In genomic region chr4:150861161-150861560, GRCm38 (mm10) we compare ENCODE assay signal across 32 mouse cellular contexts. TPM values are rescaled to one million over a fixed set of nuclear protein-coding genes. Genes with fewer than 3 reads are reported as not detected.
DNase-seq lines count a peak whose midpoint lies in the region; ATAC-seq and TF ChIP-seq lines count a peak whose summit lies in the region.
"Had no signal": no experiment of that assay in that cellular context is flagged by ENCODE, and none has a peak within 500 bp of the region (broad histone marks: within the 10 kb centered on the region; RNA-seq: fewer than 3 reads in every experiment).

No protein-coding gene starts in this region.

- intact Hi-C loops in heart, adult 2 months (cut with DNase I) = no loop called here
- intact Hi-C loops in left cerebral cortex, adult 2 months (cut with DNase I) = no loop called here

- DNase-seq in heart, adult 2 months = no peak
- no peak for DNase-seq in heart, embryonic 10.5 days (ENCODE audit: low spot score)
- no peak for DNase-seq in left cerebral cortex, adult 2 months (ENCODE audit: extremely low spot score in 1 of 2, low spot score in 2 of 2)
- DNase-seq in left cerebral cortex, adult 11 months (ENCODE audit: low spot score) = no peak
- DNase-seq in hindbrain, embryonic 11.5 days (ENCODE audit: low spot score) = no peak
- no peak for DNase-seq in spleen, postnatal 36 days (ENCODE audit: low spot score in 2 of 2)
- DNase-seq: adrenal gland, postnatal 25 days; cerebellum, adult 11-12 months; cerebellum, adult 9-11 months; embryo, embryonic 11 days; gastrocnemius, postnatal 14 days; heart, postnatal 10 days; kidney, adult 18-20 months; kidney, postnatal 25 days; lung, postnatal 10 days; right cerebral cortex, postnatal 25 days; thymus, postnatal 4 days had no signal

- H3K79me2 ChIP-seq in heart, adult 2 months (replicated peaks; ENCODE audit: control insufficient read depth, insufficient read depth, low read length) = peaks cover 2% of the 10 kb centered on the region; the same call in 1 of the 2 replicates
- peaks cover 36% of the 10 kb centered on the region; the same call in 1 of the 2 replicates for H3K79me2 ChIP-seq in macrophage (ENCODE audit: inconsistent target)

- H3K4me3 ChIP-seq in heart, adult 2 months = no peak overlapping the region
- H3K4me3 ChIP-seq in heart, embryonic 10.5 days = no peak overlapping the region
- H3K4me3 ChIP-seq in left cerebral cortex, adult 2 months = no peak overlapping the region
- no peak overlapping the region for H3K4me3 ChIP-seq in macrophage (ENCODE audit: inconsistent target)
- no peak overlapping the region for H3K4me3 ChIP-seq in neural tube, embryonic 14.5 days (ENCODE audit: low read depth, low read length)
- H3K4me3 ChIP-seq in hindbrain, embryonic 11.5 days (ENCODE audit: low read depth, low read length) = no peak overlapping the region
- H3K4me3 ChIP-seq: embryonic facial prominence, embryonic 13.5 days; erythroblast, embryonic 14.5 days; heart, embryonic 13.5 days; hindbrain, embryonic 15.5 days; liver, embryonic 12.5 days; midbrain, embryonic 10.5 days had no signal

- H3K9me3 ChIP-seq in heart, embryonic 10.5 days = no peaks in the 10 kb centered on the region
- H3K9me3 ChIP-seq in neural tube, embryonic 14.5 days (ENCODE audit: control insufficient read depth, low read length) = no peaks in the 10 kb centered on the region
- H3K9me3 ChIP-seq in hindbrain, embryonic 11.5 days (ENCODE audit: control insufficient read depth, low read length) = no peaks in the 10 kb centered on the region
- H3K9me3 ChIP-seq: embryonic facial prominence, embryonic 13.5 days; heart, embryonic 13.5 days; hindbrain, embryonic 15.5 days; liver, embryonic 12.5 days; midbrain, embryonic 10.5 days had no signal

- no peaks in the 10 kb centered on the region for H3K27me3 ChIP-seq in heart, adult 2 months (ENCODE audit: control insufficient read depth, insufficient read depth, low read length)
- H3K27me3 ChIP-seq in heart, embryonic 10.5 days (ENCODE audit: insufficient read depth, poor library complexity, severe bottlenecking) = no peaks in the 10 kb centered on the region
- no peaks in the 10 kb centered on the region for H3K27me3 ChIP-seq in neural tube, embryonic 14.5 days (ENCODE audit: control insufficient read depth, insufficient read depth, low read length)
- H3K27me3 ChIP-seq in hindbrain, embryonic 11.5 days (ENCODE audit: control insufficient read depth, insufficient read depth, low read length) = no peaks in the 10 kb centered on the region
- H3K27me3 ChIP-seq: embryonic facial prominence, embryonic 13.5 days; heart, embryonic 13.5 days; hindbrain, embryonic 15.5 days had no signal

- no peak for TF ChIP-seq CTCF in heart, adult 2 months (IDR thresholded peaks at IDR 0.05)
- TF ChIP-seq CTCF in left cerebral cortex, adult 2 months (IDR thresholded peaks at IDR 0.05) = no peak

- no peak for TF ChIP-seq EP300 in heart, adult 2 months (IDR thresholded peaks at IDR 0.05; ENCODE audit: insufficient read depth, low read depth, low read length)

- H3K4me1 ChIP-seq in heart, adult 2 months (ENCODE audit: control insufficient read depth, insufficient read depth, low read length) = peaks cover 9% of the 10 kb centered on the region
- H3K4me1 ChIP-seq in heart, embryonic 10.5 days = peaks cover 10% of the 10 kb centered on the region; the same call in 1 of the 2 replicates
- peaks cover 10% of the 10 kb centered on the region for H3K4me1 ChIP-seq in neural tube, embryonic 14.5 days (ENCODE audit: control insufficient read depth, insufficient read depth, low read length)
- peaks cover 2% of the 10 kb centered on the region; the same call in 1 of the 2 replicates for H3K4me1 ChIP-seq in hindbrain, embryonic 11.5 days (replicated peaks; ENCODE audit: control insufficient read depth, insufficient read depth, low read length)

- TF ChIP-seq POLR2A in heart, adult 2 months (IDR thresholded peaks at IDR 0.05; ENCODE audit: insufficient read depth, low read depth, low read length) = no peak

- peaks cover 28% of the 10 kb centered on the region for H3K36me3 ChIP-seq in heart, adult 2 months (ENCODE audit: control insufficient read depth, insufficient read depth, low read length)
- peaks cover 11% of the 10 kb centered on the region for H3K36me3 ChIP-seq in heart, embryonic 10.5 days
- H3K36me3 ChIP-seq in macrophage (ENCODE audit: inconsistent target) = peaks cover 2% of the 10 kb centered on the region; the same call in 1 of the 2 replicates
- H3K36me3 ChIP-seq in neural tube, embryonic 14.5 days (ENCODE audit: control insufficient read depth, insufficient read depth, low read length) = peaks cover 8% of the 10 kb centered on the region
- no peaks in the 10 kb centered on the region for H3K36me3 ChIP-seq in hindbrain, embryonic 11.5 days (ENCODE audit: control insufficient read depth, insufficient read depth, low read length)

- peak overlapping the region; percentile 26 for H3K4me2 ChIP-seq in neural tube, embryonic 14.5 days (ENCODE audit: low read depth, low read length)
- no peak overlapping the region for H3K4me2 ChIP-seq in hindbrain, embryonic 11.5 days (replicated peaks; ENCODE audit: low read depth, low read length)
- H3K4me2 ChIP-seq: embryonic facial prominence, embryonic 13.5 days; heart, embryonic 13.5 days; hindbrain, embryonic 15.5 days; liver, embryonic 12.5 days had no signal

- peak overlapping the region; percentile 63; the same call in 1 of the 2 replicates for H3K27ac ChIP-seq in heart, adult 2 months
- H3K27ac ChIP-seq in heart, embryonic 10.5 days = no peak overlapping the region
- H3K27ac ChIP-seq in left cerebral cortex, adult 2 months = 0 out of 2 replicates have a peak overlapping the region, but pooled peaks have one; percentile 26
- H3K27ac ChIP-seq in macrophage = 0 out of 2 replicates have a peak overlapping the region, but pooled peaks have one; percentile 49
- H3K27ac ChIP-seq in neural tube, embryonic 14.5 days (ENCODE audit: low read depth, low read length) = no peak overlapping the region
- H3K27ac ChIP-seq in hindbrain, embryonic 11.5 days (ENCODE audit: low read depth, low read length) = no peak overlapping the region
- H3K27ac ChIP-seq: embryonic facial prominence, embryonic 13.5 days; heart, embryonic 13.5 days; hindbrain, embryonic 15.5 days; liver, embryonic 12.5 days; midbrain, embryonic 10.5 days had no signal

- WGBS in heart, adult 2 months = 72% methylated on average over 2 of the region's 2 CpGs
- 92% methylated on average over 2 of the region's 2 CpGs for whole genome bisulfite sequencing in heart, embryonic 10.5 days
- WGBS in macrophage (ENCODE audit: missing documents) = 100% methylated on average over 2 of the region's 2 CpGs
- 70% methylated on average over 2 of the region's 2 CpGs for WGBS in neural tube, embryonic 14.5 days
- WGBS in hindbrain, embryonic 11.5 days = 70% methylated on average over 2 of the region's 2 CpGs

- H3K9ac ChIP-seq in heart, adult 2 months (ENCODE audit: low read depth, low read length) = no peak overlapping the region
- no peak overlapping the region for H3K9ac ChIP-seq in neural tube, embryonic 14.5 days (replicated peaks; ENCODE audit: low read depth, low read length)
- H3K9ac ChIP-seq in hindbrain, embryonic 11.5 days (ENCODE audit: low read depth, low read length) = no peak overlapping the region
- H3K9ac ChIP-seq: embryonic facial prominence, embryonic 13.5 days; heart, embryonic 13.5 days; hindbrain, embryonic 15.5 days; liver, embryonic 12.5 days had no signal

- ATAC-seq in neural tube, embryonic 14.5 days (ENCODE audit: low read depth) = no peak
- no peak for ATAC-seq in hindbrain, embryonic 11.5 days (ENCODE audit: low FRiP score)
- ATAC-seq: CD4-positive, CD25-positive, alpha-beta regulatory T cell, adult 4 months; forebrain, embryonic 16.5 days; inflammation-experienced regulatory T-cells, adult 6 months; liver, embryonic 12.5 days; midbrain, embryonic 16.5 days had no signal

RNA-seq across cellular contexts. Expression of gene Errfi1, which starts 7.4 kb away (rescaled TPM):
- 10 to 100 TPM; 22.1 to 44.1 TPM for total RNA-seq in heart, adult 2 months (2021)
- 21.3 and 22.5 TPM in 2 replicates for polyA plus RNA-seq in heart, adult 2 months (2012; rRNA removed)
- polyA plus RNA-seq in heart, embryonic 10.5 days (2016; fragmentation: Nextera tagmentation; extraction: Ambion mirVana) = 15.3 and 25.7 TPM in 2 replicates
- total RNA-seq in left cerebral cortex, adult 2 months (2021) = 10 to 100 TPM; 25.9 to 37.8 TPM
- 1,000 to 10,000 TPM in 2 of 26 experiments, 100 to 1,000 TPM in 6, 10 to 100 TPM in 9, 1 to 10 TPM in 9; 5.3 to 1,131 (median 35.7) TPM for total RNA-seq in macrophage (2018; cell fraction: chromatin; rRNA removed)
- total RNA-seq in macrophage (2018; cell fraction: cytosol; rRNA removed) = 100 to 1,000 TPM in 6 of 26 experiments, 10 to 100 TPM in 8, 1 to 10 TPM in 12; 3.1 to 807 (median 10.7) TPM
- 1,000 to 10,000 TPM in 2 of 26 experiments, 100 to 1,000 TPM in 7, 10 to 100 TPM in 11, 1 to 10 TPM in 6; 4.9 to 1,007 (median 57.5) TPM for total RNA-seq in macrophage (2018; cell fraction: nucleus; rRNA removed)
- 4.5 to 7.1 TPM (median 5.5 TPM) in 3 replicates for polyA plus RNA-seq in macrophage (2018)
- 70.2 and 76.9 TPM in 2 replicates for polyA plus RNA-seq in neural tube, embryonic 14.5 days (2014; fragmentation: Nextera tagmentation; extraction: Ambion mirVana)
- polyA plus RNA-seq in hindbrain, embryonic 11.5 days (2014; fragmentation: Nextera tagmentation; extraction: Ambion mirVana) = 34.0 and 36.7 TPM in 2 replicates
- polyA plus RNA-seq: erythroblast, embryonic 14.5 days had no signal

RNA-seq across cellular contexts. Expression of gene Park7, which starts 53.1 kb away (rescaled TPM):
- total RNA-seq in heart, adult 2 months (2021) = 100 to 1,000 TPM; 234 to 265 TPM
- 148 and 201 TPM in 2 replicates for polyA plus RNA-seq in heart, adult 2 months (2012; rRNA removed)
- 403 and 488 TPM in 2 replicates for polyA plus RNA-seq in heart, embryonic 10.5 days (2016; fragmentation: Nextera tagmentation; extraction: Ambion mirVana)
- 100 to 1,000 TPM; 190 TPM for total RNA-seq in left cerebral cortex, adult 2 months (2021)
- total RNA-seq in macrophage (2018; cell fraction: chromatin; rRNA removed) = 10 to 100 TPM in 14 of 26 experiments, 1 to 10 TPM in 12; 1.6 to 26.7 (median 10.6) TPM
- 100 to 1,000 TPM in 12 of 26 experiments, 10 to 100 TPM in 14; 75.6 to 145 (median 99.0) TPM for total RNA-seq in macrophage (2018; cell fraction: cytosol; rRNA removed)
- 10 to 100 TPM in 25 of 26 experiments, 1 to 10 TPM in 1; 9.4 to 48.8 (median 24.2) TPM for total RNA-seq in macrophage (2018; cell fraction: nucleus; rRNA removed)
- polyA plus RNA-seq in macrophage (2018) = 102 to 170 TPM (median 110 TPM) in 3 replicates
- polyA plus RNA-seq in neural tube, embryonic 14.5 days (2014; fragmentation: Nextera tagmentation; extraction: Ambion mirVana) = 380 and 397 TPM in 2 replicates
- polyA plus RNA-seq in hindbrain, embryonic 11.5 days (2014; fragmentation: Nextera tagmentation; extraction: Ambion mirVana) = 406 and 416 TPM in 2 replicates

RNA-seq across cellular contexts. Expression of gene Tnfrsf9, which starts 53.2 kb away (rescaled TPM):
- total RNA-seq in heart, adult 2 months (2021) = under 1 TPM; 0.14 to 0.18 TPM
- 0.09 and 0.12 TPM in 2 replicates for polyA plus RNA-seq in heart, adult 2 months (2012; rRNA removed)
- 0.16 and 0.51 TPM in 2 replicates for polyA plus RNA-seq in heart, embryonic 10.5 days (2016; fragmentation: Nextera tagmentation; extraction: Ambion mirVana)
- total RNA-seq in left cerebral cortex, adult 2 months (2021) = under 1 TPM; 0.44 to 0.70 TPM
- total RNA-seq in macrophage (2018; cell fraction: chromatin; rRNA removed) = 10 to 100 TPM in 1 of 26 experiments, 1 to 10 TPM in 2, not detected in 23; 1.2 to 15.7 (median 5.8) TPM
- 1 to 10 TPM in 4 of 26 experiments, under 1 TPM in 19, not detected in 3; 0.05 to 1.8 (median 0.41) TPM for total RNA-seq in macrophage (2018; cell fraction: cytosol; rRNA removed)
- 10 to 100 TPM in 1 of 26 experiments, 1 to 10 TPM in 10, under 1 TPM in 5, not detected in 10; 0.56 to 12.2 (median 1.5) TPM for total RNA-seq in macrophage (2018; cell fraction: nucleus; rRNA removed)
- 0.12 to 0.17 TPM in 2 of 3 replicates, not detected in the other for polyA plus RNA-seq in macrophage (2018)
- 0.22 and 0.43 TPM in 2 replicates for polyA plus RNA-seq in neural tube, embryonic 14.5 days (2014; fragmentation: Nextera tagmentation; extraction: Ambion mirVana)
- polyA plus RNA-seq in hindbrain, embryonic 11.5 days (2014; fragmentation: Nextera tagmentation; extraction: Ambion mirVana) = 0.21 TPM in 1 of 2 replicates, not detected in the other
- total RNA-seq: granulocyte monocyte progenitor cell, adult 5-6 weeks; hematopoietic stem cell, adult 5-6 weeks; megakaryocyte progenitor cell, adult 5-6 weeks had no signal
- polyA plus RNA-seq: erythroblast, embryonic 14.5 days had no signal

Comparison
In these comparisons a context has a peak if more than half of its experiments do, and no peak if none do; other contexts are left out.
1. H3K27ac ChIP-seq: peak in heart, adult 2 months (single experiment), left cerebral cortex, adult 2 months (single experiment) and macrophage (single experiment); none in heart, embryonic 10.5 days (single experiment), neural tube, embryonic 14.5 days (single experiment) and hindbrain, embryonic 11.5 days (single experiment).